Mouse (Mus musculus) left cerebral cortex, adult 18-20 months (tissue): ENCODE results near the gene Bzw2. TPM values are rescaled to one million over a fixed set of nuclear protein-coding genes. Genes with fewer than 3 reads are reported as not detected.
"Not testable (repeated sequence)": the region's sequence is repeated elsewhere in the genome, so short reads cannot be mapped to it uniquely, and the experiment has no call there.

Experiments used
- DNase-seq, 2 experiments: peaks; one replicate each; pipeline ENCODE4 v3.0.0; 2021 to 2022; ENCODE audit warnings: low spot score in 2 of 2, mixed read lengths in 1 of 2
- long read RNA-seq, 2 experiments: library from polyadenylated mRNA; stranded (forward); transcript quantifications; one replicate each; pipeline ENCODE4 v2.0.0; 2021
- total RNA-seq, 2 experiments: library from RNA; stranded (reverse); gene quantifications; 2 replicates each; pipeline ENCODE4 v1.2.3; 2021

The Bzw2 gene
- 10 to 100 TPM; 45.6 to 51.7 TPM for total RNA-seq
- long read RNA-seq, experiment 1, transcript Bzw2-201 (12 exons, 1,871 nt) = major isoform, 36 of 44 reads
- long read RNA-seq, experiment 1, partial matches to known transcripts = 3 of 44 reads
- long read RNA-seq, experiment 1, other reads (novel, unspliced or antisense) = 5 of 44 reads
- long read RNA-seq, experiment 2, transcript Bzw2-201 (12 exons, 1,871 nt) = major isoform, 42 of 46 reads
- long read RNA-seq, experiment 2, partial matches to known transcripts = 3 of 46 reads
- long read RNA-seq, experiment 2, other reads (novel, unspliced or antisense) = 1 of 46 reads

DNA sequence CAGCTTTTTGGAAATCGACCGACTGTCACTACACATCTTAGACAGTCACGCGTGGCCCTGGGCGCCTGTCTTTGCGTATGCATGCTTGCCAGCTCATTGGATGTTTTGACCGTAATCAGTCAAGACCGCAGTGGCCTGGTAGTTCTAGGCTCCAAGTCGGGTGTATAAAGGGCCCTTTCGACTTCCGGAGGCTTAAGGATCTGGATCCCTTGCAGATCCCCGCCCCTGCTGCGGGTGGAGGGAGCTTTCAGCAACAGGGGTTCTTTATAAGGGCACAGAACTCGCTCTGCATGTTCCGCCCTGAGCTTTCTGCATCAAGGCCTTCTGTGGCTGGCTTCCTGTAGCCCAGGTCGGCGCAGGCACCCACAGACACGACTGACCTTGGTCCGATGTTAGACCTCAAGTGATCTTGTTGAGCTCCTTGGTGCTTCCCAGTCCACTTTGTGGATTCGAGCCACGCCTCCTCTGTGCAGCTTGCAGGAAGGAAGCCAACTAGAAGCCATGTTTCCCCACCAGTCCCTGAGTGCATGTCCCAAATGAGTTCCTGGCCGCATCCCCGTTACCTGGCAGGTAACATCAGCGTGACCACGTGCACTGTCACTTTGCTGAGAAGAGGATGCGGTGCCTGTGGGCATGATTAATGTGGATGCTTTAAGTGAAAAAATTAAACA, at the start of gene Bzw2:
Gene Bzw2, minus strand, starts transcription at position 443 of the 671 bp plus-strand sequence.
- DNase-seq = peak; percentile 42 to 68

DNA sequence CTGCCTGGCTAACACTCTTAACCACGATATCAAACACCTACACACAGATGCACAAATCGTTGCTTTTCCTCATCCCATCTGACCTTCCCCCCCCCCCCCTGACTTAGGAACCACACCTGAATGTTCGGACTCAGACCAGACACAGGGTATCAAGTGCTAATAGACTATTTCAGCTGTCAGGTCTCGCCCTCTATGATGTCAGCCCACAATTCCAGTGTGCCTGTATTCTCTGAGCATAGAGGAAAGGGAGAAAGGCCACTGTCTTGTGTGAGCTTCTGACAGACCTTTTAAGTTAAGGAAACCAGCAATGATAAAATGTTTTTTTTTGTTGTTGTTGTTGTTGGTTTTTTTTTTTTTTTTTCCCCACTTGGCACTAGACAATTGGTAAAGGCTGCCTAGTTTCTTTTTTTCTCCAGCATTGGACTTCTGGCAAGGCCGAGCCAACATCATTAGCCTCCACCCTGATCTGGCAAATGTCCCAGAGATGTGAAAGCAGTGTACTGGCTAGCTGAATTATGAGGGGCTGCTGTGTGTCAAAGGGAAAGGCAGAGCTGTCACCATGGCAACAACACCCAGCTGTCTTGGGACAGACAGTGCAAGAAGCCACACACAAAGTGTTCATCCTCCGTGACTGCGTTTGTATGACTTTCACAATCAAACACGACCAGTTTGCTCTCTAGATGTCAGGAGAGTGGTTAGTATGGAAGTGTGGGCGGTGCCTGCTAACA, 49.4 kb upstream of the Bzw2 start:
- peak; percentile 29 to 48 for DNase-seq

DNA sequence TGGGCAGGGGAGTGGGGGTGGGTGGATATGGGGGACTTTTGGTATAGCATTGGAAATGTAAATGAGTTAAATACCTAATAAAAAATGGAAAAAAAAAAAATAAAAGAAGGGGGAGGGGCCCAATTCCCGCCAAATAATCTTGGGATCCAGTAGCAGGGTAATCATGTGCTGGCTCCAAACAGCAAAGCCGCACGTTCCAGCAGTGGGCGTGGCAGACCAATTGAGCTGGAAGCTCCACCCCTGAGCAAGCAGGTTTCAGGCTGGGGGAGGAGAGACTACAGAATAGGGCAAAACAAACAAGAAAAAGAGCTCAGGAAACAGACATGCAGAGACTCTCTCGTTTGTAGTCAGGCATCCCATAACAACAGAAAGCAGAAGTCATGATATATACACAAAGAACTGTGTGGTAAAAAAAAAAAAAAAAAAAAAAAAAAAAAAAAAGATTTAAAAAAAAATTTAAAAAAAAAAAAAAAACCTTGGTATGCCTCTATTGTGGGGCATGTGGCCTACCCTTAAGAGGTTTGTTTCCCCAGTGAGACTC, 47.8 kb upstream of the Bzw2 start:
- not testable (repeated sequence) for DNase-seq

DNA sequence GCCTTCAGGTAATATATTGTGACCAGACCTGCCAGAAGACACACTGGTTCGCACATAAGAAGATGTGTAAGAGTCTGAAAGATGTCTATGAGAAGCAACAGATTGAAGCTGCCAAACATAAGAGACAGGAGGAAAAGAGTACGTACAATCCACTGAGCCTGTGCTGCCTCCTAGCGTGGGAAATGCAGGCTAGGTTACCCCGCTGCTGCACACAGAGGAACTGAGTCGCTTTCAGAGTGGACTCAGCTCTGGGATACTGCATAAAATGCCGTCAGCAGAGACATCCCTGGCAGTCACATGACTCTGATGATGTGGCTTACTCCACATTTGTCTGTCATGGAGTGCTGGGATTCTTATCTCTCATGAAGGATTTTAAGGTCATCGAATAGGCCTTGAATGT, 37.1 kb upstream of the Bzw2 start:
- DNase-seq = no peak

DNA sequence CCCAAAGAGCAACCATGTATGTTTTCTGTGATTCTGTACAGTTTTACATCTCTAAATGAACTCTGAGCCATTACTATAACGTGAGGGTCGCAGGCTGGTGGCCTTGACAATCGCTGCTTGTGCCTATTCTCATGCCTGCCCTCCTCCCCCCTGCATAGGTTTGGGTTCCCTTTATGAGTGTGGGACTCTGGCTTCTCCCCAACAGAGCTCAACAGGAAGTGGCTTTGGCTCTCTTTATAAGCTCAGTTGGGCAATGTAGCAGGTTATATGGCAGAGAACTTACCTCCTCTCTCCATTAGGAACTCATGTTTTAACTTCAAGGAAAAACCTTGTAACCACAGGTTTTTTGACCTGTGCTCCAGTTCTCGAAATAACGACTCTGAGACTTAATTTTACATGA, 32.5 kb upstream of the Bzw2 start:
- DNase-seq = no peak

DNA sequence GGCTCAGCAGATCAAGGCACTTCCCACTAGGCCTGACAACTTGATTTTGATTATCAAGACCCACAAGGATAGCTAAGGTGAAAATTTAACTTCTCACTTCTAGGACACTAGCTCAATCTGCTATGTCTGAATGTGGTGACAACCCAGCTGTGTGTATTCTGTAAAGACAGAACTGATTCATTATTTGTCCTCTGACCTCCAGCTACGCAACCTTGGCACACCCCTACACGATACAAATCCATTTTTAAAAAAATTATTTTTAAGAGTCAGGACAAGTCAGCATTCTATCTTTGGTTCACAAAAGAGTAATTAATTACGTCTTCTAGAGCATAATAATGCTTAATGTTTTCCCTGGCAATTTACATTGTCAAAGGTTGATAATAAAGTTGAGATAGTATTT, 31.7 kb upstream of the Bzw2 start:
- DNase-seq = no peak

DNA sequence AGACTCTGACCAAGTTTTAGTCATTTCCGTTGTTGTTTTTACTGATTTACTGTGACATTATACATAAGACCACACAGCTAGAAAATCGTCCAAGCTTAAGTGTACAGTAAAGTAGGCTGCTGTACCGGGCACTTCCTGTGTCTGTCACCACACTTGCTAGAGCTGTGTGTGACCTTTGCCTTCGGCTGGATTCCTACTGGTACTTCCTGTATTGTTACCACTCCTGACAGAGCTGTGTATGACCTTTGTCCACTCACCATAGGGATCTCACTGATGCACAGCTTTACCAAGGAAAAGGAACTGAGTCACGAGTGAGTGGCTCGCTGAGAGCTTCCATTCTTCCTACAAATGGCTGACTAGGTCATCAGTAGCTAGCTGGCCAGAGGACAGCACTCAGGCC, 29.2 kb upstream of the Bzw2 start:
- no peak for DNase-seq

DNA sequence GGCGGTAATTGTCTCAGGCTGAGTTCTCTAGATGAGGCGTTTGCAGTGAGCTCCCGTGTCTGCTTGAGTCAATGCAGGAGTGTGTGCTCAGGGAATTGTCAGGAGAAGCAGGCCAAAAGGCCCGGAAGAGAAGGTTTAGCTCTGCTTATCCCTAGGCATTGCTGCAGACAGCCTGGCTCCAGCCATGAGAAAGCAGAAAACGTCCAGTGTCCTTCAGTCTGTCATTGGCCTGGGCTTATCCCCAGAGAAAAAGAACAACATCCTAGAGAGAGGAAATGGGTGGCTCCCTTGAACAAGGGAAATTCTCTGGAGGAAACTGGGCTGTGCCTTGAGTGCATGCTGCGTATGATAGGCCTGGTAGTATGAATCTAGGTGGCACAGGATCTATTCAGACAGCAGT, 24.7 kb upstream of the Bzw2 start:
- no peak for DNase-seq

DNA sequence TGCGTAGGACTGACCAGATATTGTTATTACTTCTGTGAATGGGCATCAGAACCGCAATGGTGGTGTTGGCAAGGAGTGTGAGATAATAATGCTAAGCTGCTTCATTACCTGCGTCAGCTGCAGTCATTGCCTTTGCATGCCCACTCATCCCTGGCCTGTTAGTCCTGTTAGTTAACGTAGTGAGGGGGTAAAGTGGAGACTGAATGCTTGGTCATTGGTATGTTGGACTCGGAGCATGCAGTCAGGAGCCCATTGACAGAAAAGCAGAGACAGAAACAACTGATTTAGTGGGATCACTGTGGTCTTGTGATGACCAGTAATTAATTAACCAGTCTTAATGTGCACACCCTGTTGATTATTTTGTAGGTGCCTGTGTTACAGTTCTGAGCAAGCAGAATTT, 19.3 kb upstream of the Bzw2 start:
- DNase-seq = no peak

DNA sequence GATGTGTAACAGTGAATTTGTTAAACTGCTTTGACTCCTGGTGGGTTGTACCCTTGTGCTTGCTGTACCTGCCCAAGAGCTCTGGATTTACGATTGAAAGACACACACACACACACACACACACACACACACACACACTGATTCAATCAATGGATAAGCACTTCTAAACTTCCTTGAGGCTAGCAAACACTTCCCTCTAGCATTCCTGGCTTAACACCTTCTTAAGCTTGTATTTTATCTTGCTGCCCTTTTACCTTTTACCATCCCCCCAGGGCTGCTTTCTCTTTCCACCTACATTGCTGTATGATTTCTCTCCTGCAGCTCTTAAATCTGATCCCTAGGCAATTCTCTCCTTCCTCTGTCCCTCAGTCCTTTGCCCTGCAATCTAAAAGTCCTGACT, 7.4 kb upstream of the Bzw2 start:
- no peak for DNase-seq

DNA sequence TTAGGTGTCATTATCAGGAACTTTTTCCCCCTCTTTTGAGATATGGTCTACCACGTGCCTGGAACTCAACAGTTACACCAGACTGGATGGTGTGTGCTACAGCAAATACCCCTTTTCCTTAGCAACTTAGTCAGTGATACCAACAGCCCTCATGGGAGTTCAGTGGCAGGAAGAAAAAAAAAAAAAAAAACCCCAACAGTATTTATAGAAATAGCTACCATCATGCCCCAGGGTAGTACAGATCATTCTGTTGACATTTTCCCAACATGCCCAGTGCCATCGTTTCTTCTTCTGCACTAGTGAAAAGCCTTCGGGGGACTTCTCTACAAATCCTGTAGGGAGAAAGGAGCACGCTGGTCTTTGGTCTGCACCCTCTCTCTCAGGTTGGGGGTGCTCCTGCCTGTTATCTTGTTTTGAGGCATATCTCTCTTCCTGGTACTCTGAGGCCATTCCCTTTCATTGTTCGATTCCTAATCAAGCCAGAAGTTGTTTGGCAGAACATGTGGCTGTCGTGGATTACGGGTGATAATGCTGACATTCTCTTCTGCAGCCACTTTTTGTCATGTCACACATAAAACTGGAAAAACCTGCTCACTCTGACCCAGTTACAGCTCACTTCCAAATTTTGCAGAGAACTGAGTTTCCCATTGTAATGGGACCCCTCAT, 6.4 kb upstream of the Bzw2 start:
- no peak for DNase-seq

DNA sequence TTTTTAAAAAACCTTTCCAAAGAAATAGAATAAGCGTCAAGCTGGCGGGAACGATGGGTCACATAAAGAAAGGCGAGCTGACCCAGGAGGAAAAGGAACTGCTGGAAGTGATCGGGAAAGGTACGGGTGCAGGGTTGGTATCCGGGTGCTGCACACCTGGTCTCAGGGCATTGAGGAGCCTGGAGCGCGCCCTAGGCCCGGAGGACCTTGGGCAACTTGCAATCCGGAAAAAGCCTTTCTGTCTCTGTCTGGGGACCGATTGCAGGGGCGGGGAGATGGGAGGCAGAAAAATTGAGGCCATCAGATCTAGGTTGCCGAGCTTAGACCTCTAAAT, 609 bp downstream of the Bzw2 start:
- no peak for DNase-seq

DNA sequence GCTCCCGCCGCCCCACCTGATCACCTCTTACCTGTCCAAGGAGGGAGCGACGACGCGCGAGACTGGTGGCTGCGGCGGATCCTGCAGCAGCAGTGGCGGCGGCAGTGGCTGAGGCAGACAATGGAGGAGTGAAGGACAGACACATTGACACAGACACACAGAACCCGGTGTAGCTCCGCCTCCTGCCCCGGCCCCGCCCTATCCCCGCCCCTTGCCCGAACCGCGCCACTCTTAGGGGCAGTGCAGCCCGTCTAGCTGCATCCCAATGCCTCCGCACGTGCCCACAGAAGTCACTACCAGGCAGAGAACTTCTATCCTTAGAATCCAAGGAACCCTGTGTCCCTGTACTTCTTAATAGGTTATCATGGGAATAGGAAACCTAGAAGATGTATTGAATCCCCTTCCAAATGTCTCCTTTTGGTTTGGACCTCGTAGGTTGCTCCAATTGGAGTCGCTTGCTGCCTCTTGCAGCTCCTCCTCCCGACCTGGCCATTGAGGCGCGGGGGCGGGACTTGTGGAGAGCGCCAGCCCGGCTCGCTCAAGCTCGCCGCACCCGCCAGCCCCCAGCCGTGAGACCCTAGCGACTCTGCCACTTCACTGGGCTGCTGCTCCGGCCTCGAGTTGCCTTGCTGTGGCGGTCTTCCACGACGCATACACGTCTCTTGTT, 1.1 kb downstream of the Bzw2 start, which contains the start of gene Ankmy2:
Gene Ankmy2, plus strand, starts transcription at position 478 of the 667 bp plus-strand sequence.
- peak; percentile 84 to 87 for DNase-seq

DNA sequence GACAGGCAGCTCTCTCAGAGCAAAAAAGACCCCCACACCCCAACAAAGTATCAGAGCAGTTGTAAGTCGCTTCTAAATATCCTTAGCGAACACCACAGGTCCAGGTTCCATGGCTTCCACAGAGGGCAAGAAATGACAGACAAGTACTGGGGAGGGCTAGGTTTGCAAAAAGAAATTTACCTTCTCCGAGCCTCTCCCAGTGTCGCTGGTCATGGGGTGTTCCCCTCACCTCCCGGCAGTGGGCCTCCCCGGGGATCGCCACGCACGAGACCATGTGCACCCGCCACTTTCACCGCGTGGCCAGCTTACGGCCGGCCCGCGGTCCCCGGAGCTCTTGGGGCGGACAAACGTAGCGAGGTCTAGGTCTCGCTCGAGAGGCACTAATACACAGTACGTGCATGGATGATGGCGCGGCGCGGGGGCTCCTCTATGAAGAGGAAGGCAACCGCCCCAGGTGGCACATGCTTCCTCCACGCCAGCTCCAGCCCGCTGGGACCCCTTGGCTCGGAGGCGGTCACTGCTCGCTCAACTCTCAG, 1.7 kb downstream of the Bzw2 start:
- DNase-seq = no peak

DNA sequence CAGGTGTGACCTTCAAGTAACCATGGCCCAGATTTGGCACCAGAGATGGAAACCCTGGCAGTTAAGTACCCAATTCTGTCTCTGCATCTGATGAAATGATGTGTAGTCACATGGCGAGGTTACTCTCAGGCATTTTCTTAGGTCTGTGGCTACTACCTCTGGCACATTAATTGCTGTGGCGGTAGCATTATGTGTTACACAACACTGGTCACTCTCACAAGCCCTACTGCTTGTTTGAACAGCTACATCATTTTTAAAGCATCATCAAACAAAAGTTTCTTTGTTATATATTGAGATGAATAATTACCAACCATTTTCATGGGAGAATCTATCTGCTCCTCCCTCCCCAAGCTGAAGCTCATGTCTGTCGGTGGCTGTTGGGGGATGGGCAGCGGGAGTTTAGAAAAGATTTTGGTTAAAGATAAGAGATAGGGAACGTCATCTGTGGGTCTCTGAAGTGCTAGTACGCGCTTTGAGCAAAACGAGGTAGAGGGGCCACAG, 2.7 kb downstream of the Bzw2 start:
- peak; percentile 38 to 49 for DNase-seq

DNA sequence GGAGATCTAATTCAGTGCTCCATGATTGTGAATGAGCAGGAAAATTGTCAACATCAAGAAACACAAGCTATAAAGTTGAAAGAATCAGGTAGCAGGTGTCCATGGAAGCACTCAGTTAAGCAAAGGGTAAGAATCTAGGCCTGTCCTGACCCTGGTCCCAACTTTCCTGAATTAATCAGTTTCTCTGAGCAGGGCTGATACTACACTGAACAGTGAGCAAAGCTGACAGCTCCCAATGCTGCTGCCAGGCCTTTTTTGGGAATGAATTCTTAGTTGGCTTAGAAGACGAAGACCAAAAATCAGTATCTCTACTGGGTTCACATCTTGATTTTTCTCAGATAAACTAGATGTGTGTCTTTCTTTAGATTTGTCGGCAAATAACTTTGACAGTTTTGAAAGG, 7.1 kb downstream of the Bzw2 start:
- no peak for DNase-seq

DNA sequence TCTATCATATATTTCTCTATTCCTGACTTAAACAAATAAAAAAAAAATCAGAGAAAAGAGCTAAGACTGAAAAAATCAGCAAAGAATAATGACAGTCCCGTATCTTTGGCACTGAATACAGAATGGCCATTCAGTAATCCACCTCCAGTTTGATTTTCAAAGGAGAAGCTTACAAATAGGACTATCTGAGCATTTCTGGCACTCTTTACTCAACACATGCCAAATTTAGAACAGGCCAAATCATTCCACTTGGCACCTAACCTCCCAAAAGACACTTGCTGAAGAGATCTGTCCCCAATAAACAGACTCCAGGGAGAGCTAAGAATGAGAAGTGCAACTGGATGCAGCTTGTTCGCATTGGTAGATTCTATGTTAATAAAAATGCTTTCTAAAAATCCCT, 7.6 kb downstream of the Bzw2 start:
- no peak for DNase-seq

DNA sequence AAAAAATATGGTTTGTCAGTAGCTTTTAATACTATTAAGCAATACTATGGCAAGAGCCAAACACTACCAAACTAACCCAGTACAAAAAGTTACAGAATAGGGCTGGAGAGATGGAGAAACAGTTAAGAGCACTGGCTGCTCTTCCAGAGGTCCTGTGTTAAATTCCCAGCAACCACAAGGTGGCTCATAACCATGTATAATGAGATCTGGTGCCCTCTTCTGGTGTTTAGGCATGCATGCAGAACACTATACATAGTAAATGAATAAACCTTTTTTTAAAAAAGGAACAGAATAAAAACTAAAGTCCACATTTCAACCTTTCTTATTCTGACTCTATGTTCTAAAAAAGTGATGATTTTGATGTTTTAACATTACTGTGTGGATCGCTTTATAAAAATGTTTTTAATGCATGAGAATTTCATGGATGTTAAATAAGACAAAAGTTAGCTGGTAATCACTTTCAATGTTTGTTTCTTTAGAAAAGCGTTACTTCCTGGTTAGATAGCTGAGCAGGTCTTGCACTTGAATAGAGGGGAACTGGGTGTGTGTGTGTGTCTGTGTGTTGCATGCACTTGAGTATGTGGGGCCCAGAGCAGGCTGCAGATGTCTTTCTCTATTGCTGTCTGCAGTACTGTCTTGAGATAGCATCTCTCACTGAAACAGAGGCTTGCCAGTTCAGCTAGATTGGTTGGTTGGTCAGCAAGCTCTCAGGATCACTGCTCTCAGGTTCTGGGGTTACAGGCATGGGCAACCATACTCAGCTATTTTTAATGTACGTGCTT, 11.5 kb downstream of the Bzw2 start:
- no peak for DNase-seq

DNA sequence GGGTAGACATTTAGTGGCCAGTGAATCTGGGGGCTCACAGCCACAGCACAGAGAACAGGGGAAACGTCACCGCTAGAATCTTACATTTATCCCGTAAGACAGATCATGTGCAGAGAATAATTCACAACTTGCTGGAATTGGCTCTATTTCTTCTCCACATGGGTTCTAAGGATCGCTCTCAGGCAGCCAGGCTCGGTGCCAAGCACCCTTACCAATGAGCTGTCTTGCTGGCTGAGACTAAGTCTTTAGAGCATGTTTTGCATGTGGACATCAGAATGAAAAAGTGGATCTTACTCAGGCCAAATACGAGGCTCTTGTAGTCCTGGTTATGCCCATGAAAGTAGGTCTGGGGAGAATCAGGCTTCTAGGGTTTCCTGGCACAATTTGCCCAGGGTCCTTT, 17.5 kb downstream of the Bzw2 start:
- peak in 1 of 2 experiments; percentile 21 for DNase-seq

DNA sequence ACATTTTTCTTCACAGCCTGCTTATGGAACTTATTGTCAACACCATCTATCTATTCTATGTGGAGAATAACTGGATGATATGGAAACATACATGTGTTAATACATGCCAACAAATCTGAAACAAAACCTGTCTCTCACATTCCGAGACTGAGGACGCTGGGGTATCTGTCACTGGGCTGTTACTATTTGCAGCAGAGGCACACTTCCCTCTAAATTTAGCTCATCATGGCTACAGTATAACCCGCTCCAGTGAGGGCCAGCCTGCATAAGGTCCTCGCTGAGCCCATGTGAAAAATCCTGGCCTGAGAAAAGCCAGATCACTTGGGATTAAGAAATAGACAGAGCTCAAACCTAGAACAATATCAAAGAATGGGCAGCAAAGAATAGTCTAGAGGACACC, 20.7 kb downstream of the Bzw2 start:
- DNase-seq = no peak
